Mouse (Mus musculus) CD4-positive, CD25-positive, alpha-beta regulatory T cell, adult 4 months (primary cell): ENCODE results near the gene Phkg1. TPM values are rescaled to one million over a fixed set of nuclear protein-coding genes. Genes with fewer than 3 reads are reported as not detected.

ENCODE experiments used
- polyA plus RNA-seq, 2 experiments: library from polyadenylated mRNA; unstranded; fragments of 100-300 nt; shearing (Covaris generic); gene quantifications; one replicate each; pipeline ENCODE4 v1.2.1; 2017

The Phkg1 gene
- polyA plus RNA-seq, 2 experiments from 2014 or later: 0.33 to 0.67 TPM

Other genes starting within 250 kb of the Phkg1 start
- 1 to 10 TPM; 2.6 to 3.8 TPM for gene Zfp11, start 228.4 kb downstream of the Phkg1 start, polyA plus RNA-seq
- not detected for gene Sept14, start 190.0 kb downstream of the Phkg1 start, polyA plus RNA-seq
- gene Mrps17, start 183.1 kb downstream of the Phkg1 start, polyA plus RNA-seq: 100 to 1,000 TPM; 104 to 138 TPM
- gene Nipsnap2, start 173.5 kb downstream of the Phkg1 start, polyA plus RNA-seq: 10 to 100 TPM; 64.4 to 83.3 TPM
- gene Psph, start 111.1 kb downstream of the Phkg1 start, polyA plus RNA-seq: 10 to 100 TPM; 46.4 to 64.2 TPM
- 10 to 100 TPM; 24.8 to 36.4 TPM for gene Sumf2, start 51.6 kb downstream of the Phkg1 start, polyA plus RNA-seq
- gene Chchd2, start 11.1 kb downstream of the Phkg1 start, polyA plus RNA-seq: 100 to 1,000 TPM; 270 to 346 TPM
- gene Zbed5, start 2.8 kb downstream of the Phkg1 start, polyA plus RNA-seq: 1 to 10 TPM in 1 of 2 experiments, under 1 TPM in 1; 0.78 to 1.7 TPM
- gene Nupr1l, start 10.0 kb upstream of the Phkg1 start, polyA plus RNA-seq: under 1 TPM in 1 of 2 experiments, not detected in 1; 0.51 TPM
- 1 to 10 TPM; 5.0 to 6.2 TPM for gene Vkorc1l1, start 43.4 kb upstream of the Phkg1 start, polyA plus RNA-seq
- gene Gusb, start 104.5 kb upstream of the Phkg1 start, polyA plus RNA-seq: 10 to 100 TPM; 49.4 to 60.6 TPM
- 100 to 1,000 TPM; 102 to 103 TPM for gene Asl, start 130.7 kb upstream of the Phkg1 start, polyA plus RNA-seq
- gene Crcp, start 130.7 kb upstream of the Phkg1 start, polyA plus RNA-seq: 10 to 100 TPM; 60.0 to 75.7 TPM
- gene Tpst1, start 174.8 kb upstream of the Phkg1 start, polyA plus RNA-seq: 1 to 10 TPM; 1.8 to 3.6 TPM
- gene Kctd7, start 246.3 kb upstream of the Phkg1 start, polyA plus RNA-seq: 1 to 10 TPM; 2.2 to 2.8 TPM